Mouse (Mus musculus) ovary, postnatal 14 days (tissue): Measurements from ENCODE around the gene Zfp644.
A peak's percentile ranks its signal among the peaks of the same experiment; 100 is the strongest.

Experiments used
- DNase-seq: peaks from one replicate; pipeline ENCODE4 v3.0.0; 2022; ENCODE audit warnings: low spot score

Gene Zfp644

GRCm38 (mm10) chr5:106594388-106594787 lies 102.7 kb downstream of the Zfp644 start:
- DNase-seq = no peak

- DNase-seq = no peak
These were observed 106.4 kb downstream of the Zfp644 start for GRCm38 (mm10) chr5:106590686-106591085.

GRCm38 (mm10) chr5:106589670-106590069 lies 107.4 kb downstream of the Zfp644 start:
- DNase-seq = no peak

- no peak for DNase-seq
These were observed 108.1 kb downstream of the Zfp644 start for GRCm38 (mm10) chr5:106589006-106589405.

- no peak for DNase-seq
These were observed 116.1 kb downstream of the Zfp644 start for GRCm38 (mm10) chr5:106580943-106581342.

GRCm38 (mm10) chr5:106577237-106577888 lies 119.7 kb downstream of the Zfp644 start:
- DNase-seq = no peak

GRCm38 (mm10) chr5:106575098-106575497 lies 122.0 kb downstream of the Zfp644 start:
- DNase-seq = no peak

GRCm38 (mm10) chr5:106574560-106574946 lies 122.5 kb downstream of the Zfp644 start:
- peak; percentile 83 for DNase-seq

- DNase-seq = peak; percentile 5
These were observed 123.1 kb downstream of the Zfp644 start for GRCm38 (mm10) chr5:106573742-106574559.
